In genomic region chr13:78641687-78642442, GRCm38 (mm10) we compare ENCODE assay signal across 11 mouse cellular contexts.
"Had no signal": no experiment of that assay in that cellular context is flagged by ENCODE, and none has a peak within 500 bp of the region (broad histone marks: within the 10 kb centered on the region; RNA-seq: fewer than 3 reads in every experiment).

No protein-coding gene starts in this region.

- H3K9ac ChIP-seq: limb, embryonic 13.5 days; liver, embryonic 14.5 days; neural tube, embryonic 13.5 days had no signal

- H3K4me1 ChIP-seq: limb, embryonic 13.5 days had no signal

- H3K9me3 ChIP-seq: limb, embryonic 13.5 days; neural tube, embryonic 13.5 days had no signal

- H3K36me3 ChIP-seq: limb, embryonic 13.5 days; neural tube, embryonic 13.5 days had no signal

- H3K4me3 ChIP-seq: limb, embryonic 13.5 days; neural tube, embryonic 13.5 days had no signal

- H3K4me2 ChIP-seq: limb, embryonic 13.5 days; neural tube, embryonic 13.5 days had no signal

- H3K27ac ChIP-seq: limb, embryonic 13.5 days; liver, embryonic 14.5 days; neural tube, embryonic 13.5 days; stomach, postnatal 0 days had no signal

- DNase-seq: kidney, adult 18-20 months; kidney, postnatal 10 days; left cerebral cortex, postnatal 4 days; lung, adult 18-20 months; right cerebral cortex, adult 18-20 months; right cerebral cortex, postnatal 25 days; thymus, postnatal 14 days had no signal

- H3K27me3 ChIP-seq: limb, embryonic 13.5 days; neural tube, embryonic 13.5 days had no signal
